Mouse (Mus musculus): Measurements from ENCODE around the gene Eln.
A peak's percentile ranks its signal among the peaks of the same experiment; 100 is the strongest.

The Eln gene

DNA sequence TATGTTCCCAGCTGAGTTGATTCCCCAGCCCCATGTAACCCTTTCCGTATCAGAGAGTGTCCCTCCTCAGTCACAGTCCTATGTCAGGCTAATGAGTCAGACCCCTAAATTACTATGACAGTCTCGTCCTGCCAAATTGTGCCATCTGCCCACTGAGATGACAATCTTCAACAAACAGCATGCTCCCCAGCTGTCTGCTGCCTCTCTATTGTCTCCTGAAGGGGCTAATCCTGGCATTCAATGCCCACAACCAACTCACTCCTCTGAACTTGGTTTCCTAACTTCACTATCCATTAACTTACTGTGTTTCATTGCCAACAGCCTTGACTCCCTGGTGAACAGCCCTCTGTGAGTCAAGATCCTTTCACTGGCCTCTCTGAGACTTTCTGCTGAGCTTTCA is 62.7 kb downstream of the Eln start:
- DNase-seq (ENCODE audit: low read depth), result no peak

DNA sequence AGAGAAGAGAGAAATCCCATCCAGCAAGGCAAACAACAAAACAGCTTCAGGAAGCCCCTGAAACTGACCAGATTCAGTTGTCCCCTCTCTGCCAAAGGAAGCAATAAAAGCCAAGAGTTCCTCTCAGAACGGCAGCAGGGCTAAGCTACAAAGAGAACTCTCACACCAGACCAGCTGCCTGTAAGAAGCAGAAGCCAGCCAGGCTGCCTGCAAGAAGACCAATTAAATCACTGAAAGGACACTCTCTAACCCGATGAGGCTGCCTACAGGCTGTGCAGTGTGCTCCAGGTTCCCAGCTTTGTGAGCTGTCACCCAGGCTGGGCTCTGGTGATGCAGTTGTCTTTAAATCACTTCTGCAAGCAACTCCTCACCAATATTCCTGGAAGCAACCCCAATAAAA is 63.3 kb downstream of the Eln start:
- DNase-seq (ENCODE audit: low read depth), result no peak

DNA sequence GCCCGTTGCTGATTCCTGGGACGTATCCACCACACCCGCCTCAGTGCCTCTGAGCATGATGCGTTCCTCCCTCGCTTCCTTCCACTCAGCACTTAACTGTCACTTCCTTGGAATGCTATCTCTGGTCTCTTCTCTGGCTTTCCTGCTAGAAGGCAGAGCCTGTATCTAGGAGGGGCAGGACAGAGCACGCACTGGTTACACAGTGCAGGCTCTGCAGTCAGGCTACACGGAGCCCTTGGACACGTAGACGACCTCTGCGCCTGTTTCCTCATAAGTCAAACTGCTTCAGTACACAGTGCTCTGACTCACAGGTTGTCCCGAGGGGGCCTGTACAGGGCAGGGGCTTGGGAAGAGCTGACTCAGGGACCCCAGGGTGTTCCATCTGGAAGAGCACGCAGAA is 66.9 kb downstream of the Eln start:
- DNase-seq (ENCODE audit: low read depth), result no peak

DNA sequence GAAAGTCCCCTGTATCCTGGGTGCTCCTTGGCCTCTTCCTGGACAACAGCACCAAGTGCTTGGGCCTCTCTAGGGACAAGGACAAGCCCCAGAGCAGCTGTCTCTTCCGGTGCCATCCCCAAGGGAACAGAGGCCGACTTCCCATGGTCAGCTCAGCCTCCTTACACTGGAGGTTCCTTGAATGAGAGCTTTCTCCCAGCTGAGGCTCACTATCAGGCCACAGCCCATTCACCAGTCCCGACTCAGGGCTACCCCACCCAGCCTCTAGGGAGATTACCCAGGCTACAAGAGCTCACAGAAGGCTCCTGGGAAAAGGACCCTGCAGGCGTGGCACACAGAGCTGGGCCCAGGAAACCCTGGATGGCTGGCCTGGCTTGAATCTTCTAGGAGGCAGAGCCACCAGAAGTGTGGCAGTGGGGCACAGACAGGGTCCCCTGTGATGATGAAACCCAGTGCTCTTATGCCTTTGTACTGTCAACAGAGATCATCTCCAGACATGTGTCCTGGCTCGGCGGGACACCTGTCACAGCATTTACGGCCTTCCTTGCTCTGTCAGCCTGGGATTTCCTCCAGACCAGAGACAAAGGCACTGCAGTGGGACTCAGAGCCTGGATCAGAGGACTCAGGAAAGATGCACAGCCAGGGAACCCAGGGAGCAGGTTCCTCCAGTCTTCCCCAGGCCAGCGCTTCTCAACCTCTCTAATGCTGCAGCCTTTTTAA is 68.1 kb downstream of the Eln start:
- peak; percentile 37 for DNase-seq (ENCODE audit: low read depth)

DNA sequence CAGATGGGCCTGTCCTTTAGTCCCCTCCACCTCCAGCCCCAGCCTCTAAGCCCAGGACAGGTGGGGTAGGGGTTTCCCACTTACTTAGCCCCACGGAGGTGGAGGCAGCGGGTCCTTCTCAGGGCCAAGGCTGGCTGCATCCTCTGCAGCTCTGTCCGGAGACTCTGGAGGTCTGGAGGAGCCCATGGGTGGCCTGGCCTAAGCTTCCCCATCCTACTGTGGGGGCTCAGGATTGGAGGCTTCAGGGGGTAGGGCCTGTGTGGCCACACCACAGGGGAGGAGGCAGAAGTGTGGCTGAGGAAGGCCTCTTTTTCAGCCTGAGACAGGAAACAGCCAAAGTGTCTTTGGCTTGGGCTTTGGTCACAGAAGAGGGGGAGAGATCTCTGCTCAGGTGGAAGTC is 69.1 kb downstream of the Eln start:
- DNase-seq (ENCODE audit: low read depth), result no peak

DNA sequence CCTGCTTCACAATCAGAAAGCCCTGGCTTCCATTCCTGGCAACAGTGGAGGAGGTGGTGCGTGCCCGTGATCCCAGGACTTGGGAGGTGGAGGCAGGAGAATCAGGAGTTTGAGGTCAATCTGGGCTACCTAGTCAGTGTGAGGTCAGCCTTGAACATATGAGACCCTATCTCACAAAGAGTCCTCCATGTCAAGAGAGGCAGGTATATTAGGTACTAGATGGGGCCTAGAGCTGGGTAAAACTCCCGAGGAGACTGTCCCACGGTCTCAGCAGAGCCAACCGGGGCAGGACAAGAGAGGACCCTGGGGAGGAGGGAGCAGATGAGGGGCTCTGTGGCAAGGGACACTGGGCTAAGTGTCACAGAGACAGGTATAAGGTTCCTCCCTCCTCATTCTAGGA is 69.6 kb downstream of the Eln start:
- no peak for DNase-seq (ENCODE audit: low read depth)

DNA sequence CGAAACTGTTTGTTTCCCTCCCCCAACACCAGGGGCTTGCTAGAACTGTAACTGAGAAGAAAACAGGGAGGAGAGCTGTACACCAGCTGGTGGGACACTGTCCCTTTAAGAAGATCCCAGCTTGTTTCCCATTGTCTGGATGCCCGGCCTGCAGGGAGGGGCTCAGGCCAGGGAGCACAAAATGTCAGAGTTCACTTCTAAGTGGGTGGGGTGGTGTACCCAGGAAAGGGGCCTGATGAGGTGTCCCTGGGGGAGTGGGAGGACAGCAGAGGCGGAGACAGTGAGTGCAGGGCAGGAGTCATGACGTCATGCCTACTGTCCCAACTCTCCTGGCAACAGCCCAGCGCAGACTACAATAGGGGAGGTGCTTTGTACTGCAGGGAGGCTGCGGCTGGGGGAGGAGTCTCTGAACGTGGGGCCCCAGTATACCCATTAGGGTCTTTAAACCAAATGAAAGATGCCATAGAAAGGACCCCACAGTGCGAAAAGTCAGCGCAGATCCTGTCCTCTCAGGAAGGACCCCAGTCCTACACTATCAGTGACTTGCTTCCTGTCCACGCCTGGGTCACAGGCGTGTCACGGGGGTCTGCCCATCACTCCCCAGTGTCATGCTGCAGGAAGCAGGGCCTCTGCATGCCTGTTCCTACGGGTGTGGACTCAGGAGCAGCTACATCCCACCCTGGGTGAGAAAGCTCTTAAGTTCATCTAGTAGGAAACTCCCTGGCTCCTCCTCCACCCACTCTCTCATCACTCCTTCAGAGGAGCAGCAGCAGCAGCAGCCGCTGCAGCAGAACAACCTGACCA is 71.0 kb downstream of the Eln start:
- DNase-seq (ENCODE audit: low read depth), result peak; percentile 53

DNA sequence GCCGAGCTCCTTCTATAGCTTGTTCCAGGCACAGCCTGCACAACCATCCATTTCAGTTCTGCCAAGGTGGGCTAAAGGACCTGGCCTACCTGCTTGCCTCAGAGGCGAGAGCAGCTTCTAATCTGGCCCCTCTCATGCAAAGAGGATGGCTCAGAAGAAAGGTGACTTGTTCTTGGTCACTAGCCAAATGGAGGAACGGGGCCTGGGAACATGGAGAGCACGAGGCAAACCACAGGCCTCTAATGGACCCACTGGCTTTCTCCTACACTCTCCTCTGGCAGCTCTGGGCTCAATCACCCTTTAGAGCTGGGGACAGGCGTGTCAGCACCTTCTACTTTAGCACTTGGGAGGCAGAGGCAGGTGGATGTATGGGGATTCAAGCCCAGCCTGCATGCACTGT is 72.1 kb downstream of the Eln start:
- no peak for DNase-seq (ENCODE audit: low read depth)

DNA sequence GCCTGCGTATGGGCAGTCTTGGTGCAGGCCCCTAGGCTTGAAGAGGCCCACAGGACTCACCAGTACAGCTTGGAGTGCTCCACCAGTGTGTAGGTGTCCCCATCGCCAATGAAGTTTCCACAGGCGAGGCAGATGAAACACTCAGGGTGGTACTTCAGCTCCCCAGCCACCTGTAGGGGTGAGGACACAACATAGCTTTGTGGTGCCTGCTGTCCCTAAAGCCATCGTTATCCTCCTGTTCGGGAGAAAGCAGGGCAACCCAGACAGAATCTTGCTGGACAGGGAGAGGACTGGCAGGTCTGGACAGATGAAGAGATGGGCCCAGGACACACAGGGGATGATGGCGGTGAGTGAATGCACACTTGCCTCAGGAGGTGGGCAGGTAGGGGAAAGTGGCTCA is 74.5 kb downstream of the Eln start:
- DNase-seq (ENCODE audit: low read depth), result no peak

DNA sequence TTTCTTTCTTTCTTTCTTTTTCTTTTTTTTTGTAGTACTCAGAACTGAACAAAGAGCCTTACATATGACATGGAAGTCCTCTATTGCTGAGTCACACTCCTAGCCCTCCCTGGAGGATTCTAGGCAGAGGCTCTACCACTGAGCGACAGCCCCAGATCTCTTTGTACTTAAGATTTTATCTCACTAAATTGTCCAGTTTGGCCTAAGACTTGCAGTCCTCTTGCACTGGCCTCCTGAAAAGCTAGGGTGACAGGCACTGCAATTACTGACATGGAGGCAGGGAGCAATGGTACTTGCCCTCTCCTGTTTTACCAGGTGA is 75.0 kb downstream of the Eln start:
- no peak for DNase-seq (ENCODE audit: low read depth)

DNA sequence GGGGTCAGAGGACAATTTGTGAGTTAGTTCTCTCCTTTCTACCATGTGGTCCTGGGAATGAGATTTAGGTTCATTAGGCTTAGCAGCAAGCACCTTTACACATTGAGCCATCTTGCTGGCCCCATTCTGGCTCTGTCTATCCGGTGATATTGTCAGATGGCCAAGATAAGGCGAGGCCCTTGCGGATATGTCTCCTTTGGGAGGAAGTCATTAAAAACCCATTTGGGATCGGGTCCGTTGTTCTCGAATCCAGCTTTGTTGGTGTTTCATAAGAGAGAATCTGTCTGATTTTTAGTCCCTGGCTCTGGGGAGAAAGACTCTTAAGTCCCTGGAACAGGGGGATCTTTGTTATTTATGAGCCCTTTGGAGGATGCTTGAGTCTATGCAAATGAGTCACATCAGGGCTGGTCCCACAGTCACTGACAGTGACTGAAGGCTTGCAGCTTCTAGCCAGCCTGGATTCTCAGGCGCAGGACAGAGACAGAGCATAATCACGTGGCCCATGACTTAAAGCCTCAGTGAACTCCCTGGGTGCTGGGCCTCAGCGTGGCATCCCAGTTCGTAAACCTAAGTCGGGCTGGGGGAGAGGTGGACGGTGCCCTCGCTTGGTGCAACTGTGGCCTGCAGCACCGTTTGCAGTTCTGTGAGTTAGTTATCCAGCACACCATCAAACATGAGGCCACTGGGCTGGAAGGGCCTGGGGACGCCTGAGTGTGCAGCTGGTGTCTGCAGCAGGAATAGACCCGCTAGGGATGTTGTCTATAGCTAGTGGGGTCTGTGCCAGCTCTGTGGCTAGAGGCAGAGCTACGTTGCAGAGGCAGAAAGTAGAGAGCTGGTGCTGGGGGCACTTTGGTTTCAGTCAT is 75.6 kb downstream of the Eln start:
- no peak for DNase-seq (ENCODE audit: low read depth)

DNA sequence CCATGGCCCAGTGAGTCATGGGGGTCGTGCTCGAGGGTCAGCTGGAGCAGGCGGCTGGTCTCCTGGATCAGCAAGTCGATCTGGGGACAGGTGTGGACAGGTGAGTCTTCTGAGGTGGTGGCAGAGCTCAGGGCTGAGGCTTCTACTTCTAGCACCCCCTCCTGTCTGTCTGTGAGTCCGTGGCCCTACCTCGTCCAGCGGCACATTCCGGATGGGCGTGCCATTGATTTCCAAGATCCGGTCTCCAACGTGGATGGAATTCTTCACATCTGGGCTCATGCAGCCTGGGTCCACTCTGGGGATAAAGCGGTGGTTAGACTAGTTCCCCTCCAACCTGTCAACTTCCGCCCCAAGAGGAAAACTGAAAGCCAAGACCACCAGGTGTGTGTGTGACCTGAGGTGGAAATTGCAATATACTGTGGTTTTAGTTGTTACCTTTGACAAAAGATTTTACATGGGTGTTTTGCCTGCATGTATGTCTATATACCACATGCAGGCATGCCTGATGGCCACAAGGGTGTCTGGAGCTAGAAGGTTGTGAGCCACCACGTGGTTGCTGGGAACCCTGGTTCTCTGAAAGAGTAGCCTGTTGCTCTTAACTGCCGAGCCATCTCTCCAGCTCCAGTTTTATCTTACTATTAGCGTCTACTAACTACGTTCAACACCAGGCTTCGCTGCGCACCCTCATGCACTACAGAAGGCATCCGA is 78.0 kb downstream of the Eln start:
- no peak for DNase-seq (ENCODE audit: low read depth)

DNA sequence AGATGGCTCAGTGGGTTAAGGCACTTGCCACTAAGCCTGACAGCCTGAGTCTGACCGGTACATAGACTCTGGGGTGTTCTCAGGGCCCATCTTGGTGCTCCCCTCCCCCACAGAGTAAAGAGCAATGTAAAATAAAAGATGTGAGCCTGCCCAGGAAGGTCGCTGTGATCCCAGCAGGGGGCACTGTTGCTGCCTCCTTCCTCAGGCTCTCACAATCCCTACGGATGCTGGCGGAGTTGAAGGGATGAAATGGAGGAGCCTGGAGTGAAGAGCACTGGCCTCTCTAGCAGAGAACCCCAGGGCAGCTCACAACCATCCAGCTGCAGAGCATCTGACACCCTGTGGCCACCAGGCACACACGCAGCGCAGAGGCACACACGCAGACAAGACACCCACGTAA is 78.6 kb downstream of the Eln start:
- no peak for DNase-seq (ENCODE audit: low read depth)

DNA sequence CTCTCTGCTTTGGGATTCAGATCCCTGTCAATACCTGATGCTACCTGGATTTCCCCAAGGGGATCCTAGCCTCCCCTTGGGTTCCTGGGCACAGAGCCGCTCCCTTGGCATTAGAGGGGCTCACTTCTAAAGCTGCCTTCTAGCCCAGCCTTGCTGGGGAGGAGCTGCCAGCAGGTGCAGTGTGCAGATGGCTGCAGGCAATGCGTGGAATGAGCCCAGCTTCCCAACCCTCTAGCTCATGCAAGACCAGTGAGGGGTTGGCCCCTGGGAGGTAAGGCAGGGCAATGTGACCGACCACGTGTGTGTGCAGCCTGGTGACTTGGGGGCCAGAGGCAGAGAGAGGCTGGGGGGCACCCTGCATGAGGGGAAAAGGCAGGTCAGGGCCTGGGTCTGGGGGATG is 90.4 kb downstream of the Eln start:
- DNase-seq (ENCODE audit: low read depth), result no peak

Measured in c-Kit-positive CD71-positive TER-119-negative erythroid progenitor cells, embryonic 14.5 days (primary cell).